Mouse (Mus musculus): ENCODE measurements around the gene Gtpbp2.

DNA sequence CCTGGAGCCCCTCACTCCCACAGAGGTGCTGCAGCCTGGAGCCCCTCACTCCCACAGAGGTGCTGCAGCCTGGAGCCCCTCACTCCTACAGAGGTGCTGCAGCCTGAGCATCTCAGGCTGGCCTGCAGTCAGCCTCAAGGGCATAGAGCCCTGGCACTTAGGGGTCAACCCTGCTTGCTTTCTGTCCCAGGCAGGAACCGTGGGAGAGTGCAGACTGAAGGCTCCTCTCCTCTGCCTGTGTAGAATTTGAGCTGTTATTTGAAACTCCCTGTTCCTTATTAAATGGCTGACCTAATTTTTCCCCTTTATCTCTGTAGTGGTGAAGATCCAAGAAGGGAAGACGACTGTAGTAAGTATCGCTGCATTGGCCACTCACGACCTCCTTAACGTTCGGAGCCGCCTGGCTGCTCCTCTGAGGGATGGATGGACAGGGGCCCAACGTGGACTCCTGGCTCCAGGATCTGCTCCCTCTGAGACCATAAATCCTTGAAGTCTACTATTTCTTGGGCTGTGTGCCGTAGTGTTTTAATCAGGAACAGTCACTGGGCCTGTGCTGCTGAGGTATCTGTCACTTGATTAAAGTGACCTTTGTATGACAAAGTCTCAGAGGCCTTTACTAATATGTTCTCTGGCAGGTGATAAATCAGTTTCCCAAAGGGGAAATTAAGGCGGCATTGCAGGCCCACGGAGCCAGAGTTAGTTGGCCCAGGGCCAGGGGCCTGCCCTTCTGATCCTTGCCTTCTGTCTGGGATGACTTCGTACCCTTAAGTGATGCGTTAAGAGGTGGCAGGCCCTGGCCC is 43.0 kb upstream of the Gtpbp2 start:
- TF ChIP-seq CTCF (IDR thresholded peaks at IDR 0.05; ENCODE audit: low read depth): no peak
- no peak for TF ChIP-seq EP300 (optimal IDR thresholded peaks at IDR 0.05)

Data from stomach, postnatal 0 days (tissue).